Mouse (Mus musculus) heart, embryonic 11.5 days (tissue): Measurements from ENCODE around the gene Iqschfp. TPM values are rescaled to one million over a fixed set of nuclear protein-coding genes. Genes with fewer than 3 reads are reported as not detected.

Experiments
- ATAC-seq: fragments of 200-750 bp; cut with Nextera tagmentation; replicated peaks from 2 replicates; pipeline ENCODE4 v1.8.0; 2017; ENCODE audit warnings: moderate library complexity; ENCODE audit not compliant: insufficient number of reproducible peaks, low FRiP score, low TSS enrichment
- H3K27ac ChIP-seq: fragments of 300-500 bp; sonication (generic); 2 replicates; pipeline ENCODE4 v1.5.1; 2014; ENCODE audit warnings: mild to moderate bottlenecking, low read depth, low read length
- H3K27me3 ChIP-seq: fragments of 300-500 bp; sonication (generic); 2 replicates; pipeline ENCODE4 v1.6.1; 2014; ENCODE audit warnings: mild to moderate bottlenecking, low read length, mixed read lengths; ENCODE audit not compliant: control insufficient read depth, insufficient read depth
- H3K36me3 ChIP-seq: fragments of 300-500 bp; sonication (generic); 2 replicates; pipeline ENCODE4 v1.6.1; 2014; ENCODE audit warnings: mild to moderate bottlenecking, low read length, moderate library complexity, mixed read lengths; ENCODE audit not compliant: control insufficient read depth, insufficient read depth
- H3K4me1 ChIP-seq: fragments of 300-500 bp; sonication (generic); 2 replicates; pipeline ENCODE4 v1.6.1; 2014; ENCODE audit warnings: low read length; ENCODE audit not compliant: control insufficient read depth, insufficient read depth
- H3K4me2 ChIP-seq: fragments of 300-500 bp; sonication (generic); 2 replicates; pipeline ENCODE4 v1.6.1; 2014; ENCODE audit warnings: mild to moderate bottlenecking, moderate library complexity
- H3K4me3 ChIP-seq: fragments of 300-500 bp; sonication (generic); 2 replicates; pipeline ENCODE4 v1.5.1; 2014; ENCODE audit warnings: low read depth, low read length
- H3K9ac ChIP-seq: fragments of 300-500 bp; sonication (generic); 2 replicates; pipeline ENCODE4 v1.6.1; 2014; ENCODE audit warnings: mild to moderate bottlenecking, low read depth, low read length, moderate library complexity
- H3K9me3 ChIP-seq: fragments of 300-500 bp; sonication (generic); replicated peaks from 2 replicates; pipeline ENCODE4 v1.6.1; 2016; ENCODE audit warnings: low read length; ENCODE audit not compliant: control insufficient read depth
- WGBS: fragments of 180-500 bp; shearing (Covaris S2); extraction: QIAGEN DNeasy Blood & Tissue Kit; methylation state at CpG from one replicate; pipeline ENCODE4 v1.1.7; 2014; ENCODE audit not compliant: insufficient replicate concordance; 5-methylcytosine and 5-hydroxymethylcytosine counted together
- polyA plus RNA-seq: library from polyadenylated mRNA; unstranded; fragments of >200 nt; fragmentation: Nextera tagmentation; extraction: Ambion mirVana; gene quantifications from 2 replicates; pipeline ENCODE4 v1.2.1, GENCODE M21; 2014

Iqschfp gene
- polyA plus RNA-seq, 1 experiment from 2014 or later, result 0.26 TPM

GRCm38 (mm10) chr3:68352961-68353360 is 460.9 kb downstream of the Iqschfp start:
- H3K4me3 ChIP-seq, result no peak overlapping the region
- no peaks in the 10 kb centered on the region for H3K9me3 ChIP-seq
- WGBS, result 79% methylated on average over 7 of the region's 7 CpGs
- H3K27ac ChIP-seq, result no peak overlapping the region
- no peaks in the 10 kb centered on the region for H3K27me3 ChIP-seq
- no peak for ATAC-seq
- no peaks in the 10 kb centered on the region for H3K36me3 ChIP-seq
- no peak overlapping the region for H3K9ac ChIP-seq
- H3K4me1 ChIP-seq, result no peaks in the 10 kb centered on the region
- no peak overlapping the region for H3K4me2 ChIP-seq

- H3K9ac ChIP-seq, result no peak overlapping the region
- ATAC-seq, result no peak
- no peak overlapping the region for H3K4me2 ChIP-seq
- no peaks in the 10 kb centered on the region for H3K27me3 ChIP-seq
- H3K9me3 ChIP-seq, result no peaks in the 10 kb centered on the region
- no peaks in the 10 kb centered on the region for H3K4me1 ChIP-seq
- 76% methylated on average over 3 of the region's 3 CpGs for WGBS
- no peak overlapping the region for H3K27ac ChIP-seq
- no peak overlapping the region for H3K4me3 ChIP-seq
- no peaks in the 10 kb centered on the region for H3K36me3 ChIP-seq
Measured at GRCm38 (mm10) chr3:68353492-68353891, 461.5 kb downstream of the Iqschfp start.

GRCm38 (mm10) chr3:68356516-68356915 is 464.5 kb downstream of the Iqschfp start:
- Histone ChIP-seq H3K36me3 (no peaks in the 10 kb centered on the region), H3K4me3 (no peak overlapping the region), H3K9ac (no peak overlapping the region), H3K27ac (no peak overlapping the region), H3K4me1 (no peaks in the 10 kb centered on the region), H3K9me3 (no peaks in the 10 kb centered on the region), H3K27me3 (no peaks in the 10 kb centered on the region), H3K4me2 (no peak overlapping the region)
- no peak for ATAC-seq
- WGBS, result 89% methylated on average over 2 of the region's 2 CpGs

GRCm38 (mm10) chr3:68368029-68368428 is 476.0 kb downstream of the Iqschfp start:
- Histone ChIP-seq H3K9ac (no peak overlapping the region), H3K27me3 (no peaks in the 10 kb centered on the region), H3K4me1 (no peaks in the 10 kb centered on the region), H3K9me3 (no peaks in the 10 kb centered on the region), H3K4me2 (no peak overlapping the region), H3K36me3 (no peaks in the 10 kb centered on the region), H3K4me3 (no peak overlapping the region), H3K27ac (no peak overlapping the region)
- ATAC-seq, result no peak

- no peak overlapping the region for H3K9ac ChIP-seq
- no peak overlapping the region for H3K27ac ChIP-seq
- no peak overlapping the region for H3K4me3 ChIP-seq
- no peaks in the 10 kb centered on the region for H3K4me1 ChIP-seq
- H3K4me2 ChIP-seq, result no peak overlapping the region
- H3K9me3 ChIP-seq, result no peaks in the 10 kb centered on the region
- WGBS, result no CpG with 5 or more reads among the region's 1 CpGs
- H3K27me3 ChIP-seq, result no peaks in the 10 kb centered on the region
- H3K36me3 ChIP-seq, result no peaks in the 10 kb centered on the region
- no peak for ATAC-seq
Measured at GRCm38 (mm10) chr3:68372925-68373324, 480.9 kb downstream of the Iqschfp start.

- H3K4me3 ChIP-seq, result no peak overlapping the region
- 45% methylated on average over 10 of the region's 10 CpGs for WGBS
- H3K27ac ChIP-seq, result no peak overlapping the region
- no peaks in the 10 kb centered on the region for H3K27me3 ChIP-seq
- 0 out of 2 replicates have a peak overlapping the region, but pooled peaks have one; percentile 22 for H3K4me2 ChIP-seq
- H3K4me1 ChIP-seq, result no peaks in the 10 kb centered on the region
- H3K9ac ChIP-seq, result no peak overlapping the region
- no peaks in the 10 kb centered on the region for H3K36me3 ChIP-seq
- H3K9me3 ChIP-seq, result no peaks in the 10 kb centered on the region
- no peak for ATAC-seq
Measured at GRCm38 (mm10) chr3:68375100-68375508, 483.1 kb downstream of the Iqschfp start.

GRCm38 (mm10) chr3:68377452-68378198 is 485.6 kb downstream of the Iqschfp start:
- WGBS, result 73% methylated on average over 7 of the region's 7 CpGs
- Histone ChIP-seq H3K9me3 (no peaks in the 10 kb centered on the region), H3K4me2 (no peak overlapping the region), H3K27me3 (no peaks in the 10 kb centered on the region), H3K4me3 (no peak overlapping the region), H3K27ac (no peak overlapping the region), H3K9ac (no peak overlapping the region), H3K4me1 (no peaks in the 10 kb centered on the region), H3K36me3 (no peaks in the 10 kb centered on the region)
- no peak for ATAC-seq

- Histone ChIP-seq H3K9ac (no peak overlapping the region), H3K27me3 (no peaks in the 10 kb centered on the region), H3K36me3 (no peaks in the 10 kb centered on the region), H3K27ac (no peak overlapping the region), H3K4me2 (no peak overlapping the region), H3K4me3 (no peak overlapping the region), H3K4me1 (no peaks in the 10 kb centered on the region), H3K9me3 (no peaks in the 10 kb centered on the region)
- WGBS, result 68% methylated on average over 2 of the region's 2 CpGs
- ATAC-seq, result no peak
Measured at GRCm38 (mm10) chr3:68378799-68379198, 486.8 kb downstream of the Iqschfp start.

GRCm38 (mm10) chr3:68379242-68379641 is 487.2 kb downstream of the Iqschfp start:
- Histone ChIP-seq H3K4me1 (no peaks in the 10 kb centered on the region), H3K9ac (no peak overlapping the region), H3K27me3 (no peaks in the 10 kb centered on the region), H3K4me3 (no peak overlapping the region), H3K9me3 (no peaks in the 10 kb centered on the region), H3K4me2 (no peak overlapping the region), H3K36me3 (no peaks in the 10 kb centered on the region), H3K27ac (no peak overlapping the region)
- no peak for ATAC-seq
- 56% methylated on average over 7 of the region's 7 CpGs for WGBS
